Mouse (Mus musculus) R1 (cell line): ENCODE data around the gene Dscam.
A peak's percentile ranks its signal among the peaks of the same experiment; 100 is the strongest.

Experiments used
- DNase-seq: peaks from one replicate; pipeline ENCODE4 v3.0.0-alpha.2; 2018; ENCODE audit warnings: low read depth, low spot score

Dscam gene

DNA sequence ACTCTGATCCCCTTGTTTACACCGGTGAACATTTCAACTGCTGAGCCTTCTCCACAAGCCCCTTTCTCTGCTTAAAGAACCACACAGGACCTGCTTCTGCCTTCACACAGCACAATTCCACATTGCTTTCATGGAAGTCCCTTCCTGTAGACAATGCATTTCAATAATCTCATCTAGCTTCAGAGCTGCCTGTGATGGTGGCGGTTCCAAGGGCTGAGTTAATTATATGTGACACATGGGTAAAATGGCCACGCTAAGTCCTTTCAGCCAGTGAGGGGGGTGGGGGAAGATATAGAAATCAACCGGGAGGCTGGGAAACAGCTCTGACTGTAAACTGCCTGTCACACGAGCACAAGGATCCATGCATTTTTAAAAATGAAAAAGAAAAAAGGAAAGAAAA, 152.2 kb downstream of the Dscam start:
- no peak for DNase-seq

DNA sequence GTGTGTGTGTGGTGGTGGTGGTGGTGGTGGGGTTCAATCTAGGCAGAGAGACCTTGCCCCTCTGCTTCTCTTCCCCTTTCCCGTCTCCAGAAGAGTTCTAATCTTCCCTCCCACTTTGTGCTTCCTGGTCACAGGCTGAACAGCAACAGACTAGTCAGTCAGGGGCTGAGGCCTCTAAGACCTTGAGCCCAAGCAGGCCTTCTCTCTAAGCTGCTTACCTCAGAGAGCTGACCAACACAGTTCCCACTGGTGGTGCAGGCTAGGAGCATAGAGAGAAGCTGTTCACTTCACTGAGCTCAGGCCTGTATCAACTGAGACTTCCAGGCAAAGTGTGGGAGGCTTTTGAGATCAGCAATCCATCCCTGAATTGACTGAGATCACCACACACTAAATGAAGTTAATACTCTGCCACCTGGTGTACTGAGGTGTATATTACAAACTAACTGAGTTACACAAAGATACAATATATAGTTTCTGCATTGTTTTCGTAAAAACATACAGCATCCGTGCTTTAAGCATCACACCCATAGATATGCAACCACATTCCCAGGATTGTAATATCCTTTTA, 153.3 kb downstream of the Dscam start:
- no peak for DNase-seq

DNA sequence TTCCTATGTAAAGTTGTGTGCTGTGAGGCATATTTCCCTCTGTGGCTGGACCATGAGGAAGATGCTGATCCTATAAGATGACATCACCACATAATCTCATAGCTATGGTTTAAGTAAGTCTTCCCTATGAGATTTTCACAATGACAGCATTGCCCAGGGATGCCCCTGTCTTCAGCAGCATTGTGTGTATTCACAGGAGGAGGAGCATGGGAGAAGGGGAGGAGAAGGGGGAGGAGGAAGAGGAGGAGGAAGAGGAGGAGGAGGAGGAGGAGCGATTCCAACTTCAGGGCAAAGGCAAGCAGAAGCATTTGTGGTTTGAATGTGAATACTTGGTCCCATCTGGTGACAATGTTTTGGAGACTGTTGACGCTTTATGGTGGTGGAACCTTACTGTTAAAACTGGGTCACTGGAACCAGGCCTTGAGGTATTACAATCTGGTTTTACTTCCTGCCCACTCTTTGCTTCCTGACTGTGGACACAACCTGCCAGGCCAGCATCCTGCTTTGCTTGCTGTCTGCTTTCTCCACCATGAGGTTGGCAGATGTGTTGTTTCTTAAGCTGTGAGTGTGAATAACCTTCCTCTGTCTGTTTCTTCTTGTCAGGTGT, 154.2 kb downstream of the Dscam start:
- no peak for DNase-seq

- DNase-seq, result peak; percentile 17
Observed at GRCm38 (mm10) chr16:97014343-97014742, 156.2 kb downstream of the Dscam start.

- no peak for DNase-seq
Observed at GRCm38 (mm10) chr16:97009116-97010055, 161.2 kb downstream of the Dscam start.

DNA sequence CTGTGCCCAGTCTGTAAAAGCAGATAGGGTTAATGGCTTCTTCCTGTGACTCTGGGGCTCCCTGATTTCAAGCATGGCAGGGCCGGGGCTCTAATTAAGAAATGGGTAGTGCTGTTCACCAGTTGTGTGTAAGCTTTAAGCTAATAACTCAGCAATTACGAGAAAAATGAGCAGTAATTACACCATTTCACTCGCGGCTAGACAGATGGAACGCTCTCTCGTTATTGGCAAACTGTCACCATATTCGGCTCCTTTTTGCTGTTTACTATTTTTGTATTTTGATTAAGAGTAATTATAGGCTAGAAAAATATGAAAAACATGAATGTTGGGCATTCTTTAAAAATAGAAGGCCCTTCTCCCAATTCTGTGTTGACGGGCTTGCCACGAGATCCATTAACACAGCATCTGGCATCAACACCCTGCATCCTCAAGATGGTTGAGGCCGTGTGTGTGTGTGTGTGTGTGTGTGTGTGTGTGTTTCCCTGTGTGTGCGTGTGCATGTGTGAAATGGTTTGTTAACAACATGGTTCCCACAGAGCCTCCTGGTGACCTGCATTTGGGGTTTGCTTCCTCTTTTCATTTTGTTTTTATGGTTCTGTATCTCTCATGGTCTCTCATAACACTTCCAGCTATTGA, 162.5 kb downstream of the Dscam start:
- no peak for DNase-seq

- DNase-seq, result no peak
Observed at GRCm38 (mm10) chr16:97006854-97007182, 163.7 kb downstream of the Dscam start.

DNA sequence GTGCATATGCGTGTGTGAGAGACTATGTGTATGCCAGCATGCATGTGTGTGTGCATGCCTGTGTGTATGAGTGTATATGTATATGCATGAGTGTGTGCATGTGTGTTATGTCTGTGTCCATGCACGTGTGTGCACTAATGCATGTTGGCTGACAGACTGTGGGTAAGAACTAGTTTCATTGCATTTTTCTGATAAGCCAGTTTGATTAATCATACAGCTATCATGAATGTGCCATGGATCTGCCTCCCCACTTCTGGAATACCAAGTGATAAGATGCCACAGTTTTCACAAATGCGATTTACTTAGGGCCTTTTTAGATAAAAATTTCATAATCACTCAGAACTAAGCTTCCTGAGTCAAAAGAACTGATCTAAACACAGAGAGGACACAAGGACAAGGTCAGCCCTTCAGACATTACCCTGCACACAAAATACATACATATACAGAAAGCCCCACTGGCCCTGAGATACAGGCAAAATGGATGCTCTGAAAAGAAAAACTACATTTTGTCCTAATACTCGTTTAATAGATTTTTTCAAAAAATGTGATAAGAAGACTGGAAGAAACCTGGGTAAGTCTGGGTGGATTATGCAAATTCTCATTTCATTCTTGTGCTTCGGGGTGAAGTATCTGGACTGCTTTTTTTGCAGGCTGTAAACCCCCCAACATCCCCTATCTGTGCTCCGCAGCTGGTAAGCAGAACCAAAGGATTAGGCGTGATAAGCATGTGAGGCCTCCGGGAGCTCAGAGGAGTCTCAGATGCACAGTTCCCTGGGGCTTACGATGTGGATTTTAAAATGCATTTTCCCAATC, 164.3 kb downstream of the Dscam start:
- DNase-seq, result no peak

DNA sequence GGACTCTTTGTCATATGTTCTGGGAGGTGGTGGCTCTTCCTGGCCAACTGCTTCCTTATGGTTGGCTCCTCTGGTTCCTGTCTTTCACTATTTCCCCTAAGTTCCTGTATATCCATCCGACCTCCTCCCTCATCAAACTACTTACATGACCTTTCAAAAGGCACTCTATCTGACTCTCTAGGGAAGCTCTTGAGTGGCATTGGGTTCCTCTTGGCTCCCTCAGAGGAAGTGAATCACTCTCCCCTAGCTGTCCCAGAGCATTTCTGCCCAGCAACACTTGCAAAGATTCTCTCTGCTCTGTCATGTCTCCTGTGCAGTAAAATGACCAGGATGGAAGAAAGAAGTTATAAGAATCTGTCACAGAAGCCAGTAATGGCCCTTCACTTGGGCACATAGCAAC, 166.6 kb downstream of the Dscam start:
- DNase-seq, result no peak

- no peak for DNase-seq
Observed at GRCm38 (mm10) chr16:97002837-97003236, 167.7 kb downstream of the Dscam start.

DNA sequence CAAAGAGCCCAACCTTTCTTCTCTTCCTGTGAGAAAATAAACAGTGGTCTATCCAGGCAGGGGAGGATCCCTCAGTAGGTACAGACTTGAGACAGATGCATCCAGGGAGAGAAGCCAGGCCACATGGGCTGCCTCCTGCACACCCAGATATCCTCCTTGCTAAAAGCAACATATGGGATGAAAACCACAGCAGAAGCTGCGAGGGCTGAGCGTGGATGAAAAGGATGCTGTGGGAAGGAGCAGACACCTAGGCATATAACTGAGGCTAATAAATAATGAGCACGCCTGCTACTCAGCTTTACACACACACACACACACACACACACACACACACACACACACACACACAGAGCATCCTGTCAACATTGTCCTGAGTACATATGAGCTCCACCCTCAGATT, 168.4 kb downstream of the Dscam start:
- no peak for DNase-seq

DNA sequence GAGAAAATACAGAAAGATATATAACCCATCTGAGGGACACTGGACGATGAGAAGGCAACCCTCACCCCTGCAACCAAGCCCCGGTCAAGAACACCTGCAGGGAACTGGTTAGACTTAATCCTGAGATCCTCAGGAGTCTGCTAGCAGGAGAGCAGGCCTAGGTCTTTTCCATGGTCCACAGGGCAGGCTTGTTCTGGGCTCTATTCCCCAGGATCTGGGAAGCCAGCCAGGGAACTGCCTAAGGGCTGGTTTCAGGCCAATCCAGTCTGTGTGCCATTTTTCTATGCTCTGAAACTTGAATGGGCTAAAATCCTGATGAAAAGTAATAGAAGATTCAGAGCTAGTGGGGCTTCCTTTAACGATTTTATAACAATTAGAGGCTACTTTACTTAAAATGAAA, 173.7 kb downstream of the Dscam start:
- no peak for DNase-seq

DNA sequence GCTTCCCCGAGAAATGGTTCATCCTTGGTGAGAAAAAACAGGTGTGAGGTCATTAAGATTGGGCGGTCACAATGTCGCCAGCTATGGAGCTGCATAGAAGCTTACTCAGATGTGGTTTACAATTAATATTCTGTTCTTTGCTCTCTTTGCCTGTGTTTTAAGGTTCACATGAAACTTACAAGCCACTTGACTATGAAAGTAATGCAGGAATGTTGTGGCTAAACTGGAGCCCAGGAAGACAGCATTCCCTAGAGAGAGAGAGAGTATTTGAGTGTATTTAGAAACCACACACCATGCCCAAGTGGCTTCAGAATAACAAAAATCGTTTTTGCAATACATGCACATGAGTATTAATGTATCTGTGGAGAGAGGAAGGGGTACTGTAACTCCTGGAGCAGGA, 174.7 kb downstream of the Dscam start:
- DNase-seq, result no peak

- DNase-seq, result no peak
Observed at GRCm38 (mm10) chr16:96987396-96987795, 183.2 kb downstream of the Dscam start.

DNA sequence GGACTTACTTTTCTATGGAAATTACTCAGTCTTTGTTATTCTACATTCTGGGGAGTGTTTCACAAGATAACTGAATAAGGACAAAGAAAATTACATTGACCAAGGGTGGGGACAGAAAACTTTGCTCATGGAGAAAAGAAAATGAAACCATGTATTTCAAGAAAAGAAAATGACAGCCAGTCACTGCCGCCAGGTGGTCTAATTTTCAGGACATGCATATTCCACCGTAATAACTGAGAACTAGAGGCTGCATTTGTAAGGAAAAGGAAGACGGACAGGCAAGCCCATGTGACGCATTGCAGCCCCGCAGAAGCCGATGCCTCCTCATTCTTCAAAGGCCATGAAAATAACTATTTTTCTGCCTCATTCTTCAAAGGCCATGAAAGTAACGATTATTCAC, 197.3 kb downstream of the Dscam start:
- no peak for DNase-seq

- DNase-seq, result no peak
Observed at GRCm38 (mm10) chr16:96971768-96972167, 198.8 kb downstream of the Dscam start.

- no peak for DNase-seq
Observed at GRCm38 (mm10) chr16:96970412-96970811, 200.1 kb downstream of the Dscam start.

GRCm38 (mm10) chr16:96969643-96970042, 200.9 kb downstream of the Dscam start:
- peak; percentile 85 for DNase-seq

- DNase-seq, result no peak
Observed at GRCm38 (mm10) chr16:96968885-96969480, 201.6 kb downstream of the Dscam start.

- no peak for DNase-seq
Observed at GRCm38 (mm10) chr16:96959695-96960094, 210.9 kb downstream of the Dscam start.
